Mouse (Mus musculus): ENCODE measurements at regions not wholly inside any gene's neighbourhood (a gene's known extent, or its start where the extent isn't known, plus 50 kb on each side); places are given as distances from the start of the nearest gene placed in this dataset.

GRCm38 (mm10) chr10:96787572-96787946 is 170.8 kb downstream of the Btg1 start:
- WGBS (ENCODE audit: insufficient replicate concordance): 55% methylated on average over 1 of the region's 1 CpGs
- ATAC-seq (replicated peaks; ENCODE audit: insufficient number of reproducible peaks, low FRiP score, low TSS enrichment): no peak
- no peak overlapping the region for H3K4me3 ChIP-seq (ENCODE audit: low read depth, low read length)
- no peaks in the 10 kb centered on the region for H3K9me3 ChIP-seq (replicated peaks; ENCODE audit: control insufficient read depth, low read length)
- no peak overlapping the region for H3K4me2 ChIP-seq
- H3K27ac ChIP-seq (ENCODE audit: low read depth, low read length): no peak overlapping the region
- H3K27me3 ChIP-seq (ENCODE audit: control insufficient read depth, insufficient read depth, low read length): no peaks in the 10 kb centered on the region
- no peak overlapping the region for H3K9ac ChIP-seq (ENCODE audit: low read depth, low read length)
- no peaks in the 10 kb centered on the region for H3K36me3 ChIP-seq (ENCODE audit: control insufficient read depth, insufficient read depth, low read length)
- H3K4me1 ChIP-seq (ENCODE audit: control insufficient read depth, insufficient read depth, low read length): no peaks in the 10 kb centered on the region

- Histone ChIP-seq H3K4me1 (ENCODE audit: control insufficient read depth, insufficient read depth, low read length) (no peaks in the 10 kb centered on the region), H3K27me3 (ENCODE audit: control insufficient read depth, insufficient read depth, low read length) (no peaks in the 10 kb centered on the region), H3K27ac (ENCODE audit: low read depth, low read length) (no peak overlapping the region), H3K36me3 (ENCODE audit: control insufficient read depth, insufficient read depth, low read length) (no peaks in the 10 kb centered on the region), H3K9me3 (replicated peaks; ENCODE audit: control insufficient read depth, low read length) (no peaks in the 10 kb centered on the region), H3K4me2 (no peak overlapping the region), H3K9ac (ENCODE audit: low read depth, low read length) (no peak overlapping the region), H3K4me3 (ENCODE audit: low read depth, low read length) (no peak overlapping the region)
- 63% methylated on average over 8 of the region's 8 CpGs for WGBS (ENCODE audit: insufficient replicate concordance)
- no peak for ATAC-seq (replicated peaks; ENCODE audit: insufficient number of reproducible peaks, low FRiP score, low TSS enrichment)
Measured at GRCm38 (mm10) chr10:96788352-96789016, 171.7 kb downstream of the Btg1 start.

- Histone ChIP-seq H3K9me3 (replicated peaks; ENCODE audit: control insufficient read depth, low read length) (no peaks in the 10 kb centered on the region), H3K4me3 (ENCODE audit: low read depth, low read length) (no peak overlapping the region), H3K36me3 (ENCODE audit: control insufficient read depth, insufficient read depth, low read length) (no peaks in the 10 kb centered on the region), H3K9ac (ENCODE audit: low read depth, low read length) (no peak overlapping the region), H3K27ac (ENCODE audit: low read depth, low read length) (no peak overlapping the region), H3K4me1 (ENCODE audit: control insufficient read depth, insufficient read depth, low read length) (no peaks in the 10 kb centered on the region), H3K4me2 (no peak overlapping the region), H3K27me3 (ENCODE audit: control insufficient read depth, insufficient read depth, low read length) (no peaks in the 10 kb centered on the region)
- 71% methylated on average over 6 of the region's 6 CpGs for WGBS (ENCODE audit: insufficient replicate concordance)
- ATAC-seq (replicated peaks; ENCODE audit: insufficient number of reproducible peaks, low FRiP score, low TSS enrichment): no peak
Measured at GRCm38 (mm10) chr10:96797116-96797515, 180.3 kb downstream of the Btg1 start.

- no peak overlapping the region for H3K27ac ChIP-seq (ENCODE audit: low read depth, low read length)
- H3K4me1 ChIP-seq (ENCODE audit: control insufficient read depth, insufficient read depth, low read length): no peaks in the 10 kb centered on the region
- H3K27me3 ChIP-seq (ENCODE audit: control insufficient read depth, insufficient read depth, low read length): no peaks in the 10 kb centered on the region
- H3K9me3 ChIP-seq (replicated peaks; ENCODE audit: control insufficient read depth, low read length): no peaks in the 10 kb centered on the region
- 90% methylated on average over 3 of the region's 3 CpGs for WGBS (ENCODE audit: insufficient replicate concordance)
- no peak overlapping the region for H3K4me3 ChIP-seq (ENCODE audit: low read depth, low read length)
- H3K4me2 ChIP-seq: no peak overlapping the region
- ATAC-seq (replicated peaks; ENCODE audit: insufficient number of reproducible peaks, low FRiP score, low TSS enrichment): no peak
- no peaks in the 10 kb centered on the region for H3K36me3 ChIP-seq (ENCODE audit: control insufficient read depth, insufficient read depth, low read length)
- H3K9ac ChIP-seq (ENCODE audit: low read depth, low read length): no peak overlapping the region
Measured at GRCm38 (mm10) chr10:96800801-96801200, 184.0 kb downstream of the Btg1 start.

- Histone ChIP-seq H3K36me3 (ENCODE audit: control insufficient read depth, insufficient read depth, low read length) (no peaks in the 10 kb centered on the region), H3K4me2 (no peak overlapping the region), H3K27ac (ENCODE audit: low read depth, low read length) (no peak overlapping the region), H3K9me3 (replicated peaks; ENCODE audit: control insufficient read depth, low read length) (no peaks in the 10 kb centered on the region), H3K9ac (ENCODE audit: low read depth, low read length) (no peak overlapping the region), H3K4me3 (ENCODE audit: low read depth, low read length) (no peak overlapping the region), H3K27me3 (ENCODE audit: control insufficient read depth, insufficient read depth, low read length) (no peaks in the 10 kb centered on the region), H3K4me1 (ENCODE audit: control insufficient read depth, insufficient read depth, low read length) (no peaks in the 10 kb centered on the region)
- no peak for ATAC-seq (replicated peaks; ENCODE audit: insufficient number of reproducible peaks, low FRiP score, low TSS enrichment)
- 58% methylated on average over 7 of the region's 7 CpGs for WGBS (ENCODE audit: insufficient replicate concordance)
Measured at GRCm38 (mm10) chr10:96804030-96804784, 187.4 kb downstream of the Btg1 start.

GRCm38 (mm10) chr10:96806579-96806978 is 189.8 kb downstream of the Btg1 start:
- 67% methylated on average over 5 of the region's 7 CpGs for WGBS (ENCODE audit: insufficient replicate concordance)
- no peak for ATAC-seq (replicated peaks; ENCODE audit: insufficient number of reproducible peaks, low FRiP score, low TSS enrichment)

DNA sequence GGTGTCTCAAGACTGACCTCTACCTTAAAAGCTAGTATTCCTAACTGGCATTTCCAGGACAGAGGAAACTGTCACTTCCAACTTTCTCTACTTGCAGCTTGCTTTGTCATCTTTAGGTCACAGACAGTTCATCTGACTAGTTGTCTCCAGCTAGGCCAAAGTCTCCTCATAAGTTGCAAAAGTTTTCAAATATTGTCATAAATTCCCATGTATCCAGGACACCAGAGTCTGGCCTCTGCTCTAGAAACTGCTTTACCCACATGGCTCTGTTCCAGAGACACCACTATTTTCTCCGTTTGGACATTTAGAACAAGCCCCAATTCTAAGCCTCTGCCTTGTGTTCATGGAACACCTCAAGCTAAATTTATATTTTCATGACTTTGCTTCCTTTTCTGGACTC is 205.0 kb downstream of the Btg1 start:
- Histone ChIP-seq H3K4me2 (no peak overlapping the region), H3K27ac (ENCODE audit: low read depth, low read length) (no peak overlapping the region), H3K4me3 (ENCODE audit: low read depth, low read length) (no peak overlapping the region), H3K9ac (ENCODE audit: low read depth, low read length) (no peak overlapping the region), H3K4me1 (ENCODE audit: control insufficient read depth, insufficient read depth, low read length) (no peaks in the 10 kb centered on the region), H3K36me3 (ENCODE audit: control insufficient read depth, insufficient read depth, low read length) (no peaks in the 10 kb centered on the region), H3K9me3 (replicated peaks; ENCODE audit: control insufficient read depth, low read length) (no peaks in the 10 kb centered on the region), H3K27me3 (ENCODE audit: control insufficient read depth, insufficient read depth, low read length) (no peaks in the 10 kb centered on the region)
- no peak for ATAC-seq (replicated peaks; ENCODE audit: insufficient number of reproducible peaks, low FRiP score, low TSS enrichment)
- 75% methylated on average over 1 of the region's 1 CpGs for WGBS (ENCODE audit: insufficient replicate concordance)

More at GRCm38 (mm10) chr10:96806579-96806978, 189.8 kb downstream of the Btg1 start:
- Histone ChIP-seq H3K4me2 (no peak overlapping the region), H3K36me3 (ENCODE audit: control insufficient read depth, insufficient read depth, low read length) (no peaks in the 10 kb centered on the region), H3K27ac (ENCODE audit: low read depth, low read length) (no peak overlapping the region), H3K27me3 (ENCODE audit: control insufficient read depth, insufficient read depth, low read length) (no peaks in the 10 kb centered on the region), H3K4me3 (ENCODE audit: low read depth, low read length) (no peak overlapping the region), H3K9me3 (replicated peaks; ENCODE audit: control insufficient read depth, low read length) (no peaks in the 10 kb centered on the region), H3K9ac (ENCODE audit: low read depth, low read length) (no peak overlapping the region), H3K4me1 (ENCODE audit: control insufficient read depth, insufficient read depth, low read length) (no peaks in the 10 kb centered on the region)

DNA sequence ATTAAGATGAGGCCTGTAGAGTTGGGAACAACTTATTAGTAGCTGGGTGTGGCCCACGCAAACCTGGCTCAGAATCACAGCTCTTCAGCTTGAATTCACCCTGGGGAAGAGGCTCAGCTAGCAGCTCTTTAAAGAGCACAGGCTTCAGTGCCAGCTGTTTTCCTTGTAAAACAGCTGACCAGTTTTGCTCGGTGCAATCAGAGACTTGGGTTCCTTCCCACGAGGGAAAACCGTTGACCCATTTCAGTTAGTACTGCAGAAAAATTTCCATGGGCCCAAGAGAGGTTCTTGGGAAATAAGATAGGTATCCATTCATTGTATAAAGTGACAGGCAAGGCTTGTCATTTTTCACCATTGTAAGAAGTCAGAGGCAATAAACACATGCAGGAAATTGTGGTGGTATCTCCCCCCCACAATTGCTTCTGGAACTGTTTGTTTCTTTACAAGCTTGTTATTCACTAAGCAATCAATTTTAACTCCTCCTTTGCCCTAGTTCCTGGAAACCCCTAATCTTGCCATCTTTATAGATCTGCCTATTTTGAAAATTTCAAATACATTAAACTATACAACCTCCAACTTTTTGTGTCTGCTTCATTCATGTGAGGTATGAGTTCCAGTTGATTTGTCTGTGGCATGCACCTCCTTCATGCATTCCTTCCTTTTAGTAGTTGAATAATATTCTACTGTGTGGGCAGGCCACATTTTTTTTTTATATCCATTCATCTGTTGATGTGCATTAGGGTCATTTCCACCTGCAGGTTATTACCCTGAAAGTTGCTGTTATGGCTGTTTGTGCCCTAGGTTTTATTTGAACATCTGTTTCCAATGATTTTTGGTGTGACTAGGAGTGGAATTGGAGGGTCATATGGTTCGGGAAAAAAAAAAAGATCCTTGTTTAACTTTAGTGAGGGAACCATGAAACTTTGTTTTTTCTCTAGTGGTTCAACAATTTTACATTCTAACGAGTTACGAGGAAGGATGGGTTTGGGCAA is 205.8 kb downstream of the Btg1 start:
- Histone ChIP-seq H3K4me3 (ENCODE audit: low read depth, low read length) (no peak overlapping the region), H3K27me3 (ENCODE audit: control insufficient read depth, insufficient read depth, low read length) (no peaks in the 10 kb centered on the region), H3K36me3 (ENCODE audit: control insufficient read depth, insufficient read depth, low read length) (no peaks in the 10 kb centered on the region), H3K4me1 (ENCODE audit: control insufficient read depth, insufficient read depth, low read length) (no peaks in the 10 kb centered on the region), H3K9me3 (replicated peaks; ENCODE audit: control insufficient read depth, low read length) (no peaks in the 10 kb centered on the region), H3K4me2 (no peak overlapping the region), H3K9ac (ENCODE audit: low read depth, low read length) (no peak overlapping the region), H3K27ac (ENCODE audit: low read depth, low read length) (no peak overlapping the region)
- WGBS (ENCODE audit: insufficient replicate concordance): 75% methylated on average over 7 of the region's 7 CpGs
- ATAC-seq (replicated peaks; ENCODE audit: insufficient number of reproducible peaks, low FRiP score, low TSS enrichment): no peak

Measured in heart, embryonic 11.5 days (tissue).